Mouse (Mus musculus) layer of hippocampus, adult 2 months (tissue): ENCODE data around the gene 4930544G11Rik. TPM values are rescaled to one million over a fixed set of nuclear protein-coding genes. Genes with fewer than 3 reads are reported as not detected.

Experiments
- DNase-seq, 2 experiments: peaks; one replicate each; pipeline ENCODE4 v3.0.0; 2022; ENCODE audit warnings: low spot score in 2 of 2
- H3K27ac ChIP-seq: fragments of 200-600 bp; 2 replicates; pipeline ENCODE4 v1.8.1; 2022
- H3K4me3 ChIP-seq: fragments of 200-600 bp; 2 replicates; pipeline ENCODE4 v1.8.1; 2022; ENCODE audit warnings: mild to moderate bottlenecking
- CTCF ChIP-seq: fragments of 200-600 bp; conservative IDR thresholded peaks from 2 replicates; pipeline ENCODE4 v1.8.1; 2022; ENCODE audit warnings: antibody characterized with exemption, mild to moderate bottlenecking, moderate library complexity
- total RNA-seq, 2 experiments: library from RNA; stranded (reverse); gene quantifications; 2 replicates each; pipeline ENCODE4 v1.2.3; 2021

4930544G11Rik gene
- total RNA-seq, 2 experiments from 2014 or later: not detected

- Histone ChIP-seq H3K27ac (no peak overlapping the region), H3K4me3 (no peak overlapping the region)
- no peak for DNase-seq
- TF ChIP-seq CTCF: no peak
Measured at GRCm38 (mm10) chr6:65992081-65992480, 39.7 kb downstream of the 4930544G11Rik start.

GRCm38 (mm10) chr6:65998343-65998742 lies 45.9 kb downstream of the 4930544G11Rik start:
- no peak for TF ChIP-seq CTCF
- no peak for DNase-seq
- Histone ChIP-seq H3K27ac (no peak overlapping the region), H3K4me3 (no peak overlapping the region)

Other genes starting within 250 kb of the 4930544G11Rik start
- 10 to 100 TPM; 40.0 to 40.8 TPM for gene Prdm5, start 173.6 kb upstream of the 4930544G11Rik start, total RNA-seq